Mouse (Mus musculus) forebrain, embryonic 13.5 days (tissue): ENCODE measurements at regions not wholly inside any gene's neighbourhood (a gene's known extent, or its start where the extent isn't known, plus 50 kb on each side); places are given as distances from the start of the nearest gene placed in this dataset.
A peak's percentile ranks its signal among the peaks of the same experiment; 100 is the strongest.

Source experiments
- ATAC-seq: fragments of 200-750 bp; cut with Nextera tagmentation; 2 replicates; pipeline ENCODE4 v1.8.0; 2017
- H3K27ac ChIP-seq: fragments of 300-500 bp; sonication (generic); 2 replicates; pipeline ENCODE4 v1.5.1; 2015; ENCODE audit warnings: inconsistent platforms, mild to moderate bottlenecking, moderate library complexity
- H3K27me3 ChIP-seq: fragments of 300-500 bp; sonication (generic); 2 replicates; pipeline ENCODE4 v1.6.1; 2015; ENCODE audit warnings: mild to moderate bottlenecking, inconsistent platforms
- H3K36me3 ChIP-seq: fragments of 300-500 bp; sonication (generic); 2 replicates; pipeline ENCODE4 v1.6.1; 2015; ENCODE audit warnings: mild to moderate bottlenecking, inconsistent platforms; ENCODE audit not compliant: poor library complexity, severe bottlenecking
- H3K4me1 ChIP-seq: fragments of 300-500 bp; sonication (generic); 2 replicates; pipeline ENCODE4 v1.6.1; 2015; ENCODE audit warnings: inconsistent platforms
- H3K4me2 ChIP-seq: fragments of 300-500 bp; sonication (generic); 2 replicates; pipeline ENCODE4 v1.6.1; 2015; ENCODE audit warnings: inconsistent platforms, mild to moderate bottlenecking, moderate library complexity
- H3K4me3 ChIP-seq: fragments of 300-500 bp; sonication (generic); 2 replicates; pipeline ENCODE4 v1.5.1; 2015; ENCODE audit warnings: mild to moderate bottlenecking, inconsistent platforms
- H3K9ac ChIP-seq: fragments of 300-500 bp; sonication (generic); 2 replicates; pipeline ENCODE4 v1.6.1; 2015; ENCODE audit warnings: mild to moderate bottlenecking, inconsistent platforms
- H3K9me3 ChIP-seq: fragments of 300-500 bp; sonication (generic); replicated peaks from 2 replicates; pipeline ENCODE4 v1.6.1; 2016; ENCODE audit warnings: inconsistent platforms
- WGBS: fragments of 180-500 bp; shearing (Covaris S2); methylation state at CpG from one replicate; pipeline ENCODE4 v1.1.7; 2015; 5-methylcytosine and 5-hydroxymethylcytosine counted together

DNA sequence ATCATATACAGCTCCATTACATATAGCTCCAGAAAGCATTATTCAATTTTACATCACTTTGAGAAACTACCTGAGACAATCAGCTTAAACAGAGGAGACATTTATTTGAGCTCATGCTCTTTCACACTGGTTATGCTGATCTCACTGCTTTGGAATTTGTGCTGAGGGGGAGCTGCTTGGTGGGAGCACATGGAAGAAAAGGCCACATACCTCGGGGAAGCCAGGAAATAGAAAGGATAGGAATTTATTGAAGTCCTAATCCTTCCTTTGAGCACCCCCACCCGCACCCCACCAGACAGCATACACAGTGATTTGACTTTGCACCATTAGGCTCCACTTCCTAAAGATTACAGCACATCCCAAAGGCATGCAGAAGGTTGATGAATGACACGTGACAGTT, 296.0 kb upstream of the Slc35b3 start:
- Histone ChIP-seq H3K4me3 (no peak overlapping the region), H3K9ac (no peak overlapping the region), H3K36me3 (no peaks in the 10 kb centered on the region), H3K27me3 (no peaks in the 10 kb centered on the region), H3K9me3 (no peaks in the 10 kb centered on the region), H3K4me1 (0 out of 2 replicates have a peak, but pooled peaks cover 7% of the 10 kb centered on the region), H3K4me2 (no peak overlapping the region), H3K27ac (no peak overlapping the region)
- no peak for ATAC-seq
- WGBS: 24% methylated on average over 3 of the region's 3 CpGs

DNA sequence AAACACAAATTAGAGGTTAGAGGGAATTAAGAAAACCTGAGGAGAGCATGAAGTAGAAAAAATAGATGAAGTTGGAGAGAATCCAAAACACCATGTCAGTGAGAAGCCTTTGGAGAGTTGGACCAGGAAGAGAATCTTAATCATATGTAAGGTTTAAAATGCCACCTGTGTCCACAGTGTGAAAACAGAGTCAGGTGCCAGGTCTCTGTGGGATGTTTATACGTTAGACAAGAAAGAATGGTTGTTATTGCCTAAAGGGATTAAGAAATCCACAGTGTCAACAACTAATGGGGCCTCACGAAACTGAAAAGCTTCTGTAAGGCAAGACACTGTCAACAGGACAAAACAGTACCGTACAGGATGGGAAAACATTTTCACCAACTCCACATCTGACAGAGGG, 294.7 kb upstream of the Slc35b3 start:
- WGBS: 58% methylated on average over 3 of the region's 3 CpGs
- Histone ChIP-seq H3K4me1 (0 out of 2 replicates have a peak, but pooled peaks cover 7% of the 10 kb centered on the region), H3K4me2 (no peak overlapping the region), H3K9ac (no peak overlapping the region), H3K27me3 (no peaks in the 10 kb centered on the region), H3K36me3 (no peaks in the 10 kb centered on the region), H3K4me3 (no peak overlapping the region), H3K9me3 (no peaks in the 10 kb centered on the region), H3K27ac (no peak overlapping the region)
- ATAC-seq: no peak

DNA sequence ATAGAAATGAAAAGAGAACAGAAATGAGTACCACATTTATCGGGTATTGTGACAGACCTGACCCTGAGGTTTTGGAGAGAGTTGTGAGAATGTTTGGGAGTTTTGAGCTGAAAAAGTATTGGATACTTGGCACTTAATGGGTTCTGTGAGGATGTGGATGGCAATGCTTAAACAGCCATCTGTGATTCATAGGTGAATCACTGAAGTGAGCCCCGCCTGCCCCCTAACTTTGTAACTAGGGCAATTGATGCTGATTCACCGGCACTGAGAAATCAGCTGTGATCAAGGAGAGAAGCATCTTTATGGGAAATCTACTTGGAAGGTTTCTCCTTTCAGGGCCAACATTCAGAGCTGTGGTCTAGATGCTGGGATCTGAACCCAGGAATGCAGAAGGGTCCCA, 291.9 kb upstream of the Slc35b3 start:
- 0 out of 2 replicates have a peak, but pooled peaks cover 7% of the 10 kb centered on the region for H3K4me1 ChIP-seq
- no peaks in the 10 kb centered on the region for H3K36me3 ChIP-seq
- H3K4me2 ChIP-seq: no peak overlapping the region
- 89% methylated on average over 3 of the region's 3 CpGs for WGBS
- no peaks in the 10 kb centered on the region for H3K27me3 ChIP-seq
- H3K4me3 ChIP-seq: no peak overlapping the region
- H3K9ac ChIP-seq: no peak overlapping the region
- ATAC-seq: no peak
- H3K9me3 ChIP-seq: no peaks in the 10 kb centered on the region
- no peak overlapping the region for H3K27ac ChIP-seq

DNA sequence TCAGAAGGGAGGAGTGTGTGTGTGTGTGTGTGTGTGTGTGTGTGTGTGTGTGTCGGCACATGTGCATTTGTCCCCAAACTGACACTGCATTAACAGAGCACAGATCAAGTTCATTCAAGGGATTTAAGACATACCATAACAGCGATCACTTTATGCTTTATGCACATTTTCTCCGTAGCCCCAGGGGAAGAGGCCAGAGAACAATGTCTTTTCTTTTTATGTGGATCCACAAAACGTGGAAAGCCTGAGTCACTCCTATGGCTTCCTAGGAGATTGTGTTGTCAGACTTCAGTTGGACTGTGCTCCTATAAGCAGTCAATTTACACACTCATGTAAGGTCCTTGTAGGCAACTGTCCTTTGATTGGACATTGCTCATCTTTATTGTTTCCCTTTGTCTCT, 289.4 kb upstream of the Slc35b3 start:
- no peaks in the 10 kb centered on the region for H3K4me1 ChIP-seq
- no peaks in the 10 kb centered on the region for H3K36me3 ChIP-seq
- H3K4me2 ChIP-seq: no peak overlapping the region
- ATAC-seq: no peak
- H3K9ac ChIP-seq: no peak overlapping the region
- no peak overlapping the region for H3K4me3 ChIP-seq
- H3K27ac ChIP-seq: no peak overlapping the region
- 68% methylated on average over 4 of the region's 4 CpGs for WGBS
- H3K27me3 ChIP-seq: no peaks in the 10 kb centered on the region
- H3K9me3 ChIP-seq: no peaks in the 10 kb centered on the region

DNA sequence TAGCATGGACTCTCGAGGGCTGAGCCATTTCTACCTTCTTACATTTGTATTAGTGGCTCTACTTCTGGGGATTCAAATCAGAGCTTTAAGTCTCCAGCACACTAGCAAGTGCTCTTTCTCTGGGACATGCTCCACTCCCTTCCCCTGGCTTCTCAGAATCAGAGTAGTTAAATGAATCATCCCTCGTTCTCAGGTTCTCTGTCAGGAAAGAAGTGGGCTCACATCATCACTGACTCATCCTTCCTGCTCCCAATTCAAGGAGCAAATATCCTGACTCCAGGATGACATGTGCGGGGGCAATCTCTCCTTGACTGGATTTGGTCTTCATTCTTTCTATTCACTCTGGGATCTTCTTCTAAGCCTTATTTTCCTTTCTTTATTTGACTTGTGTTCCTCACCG, 266.2 kb upstream of the Slc35b3 start:
- ATAC-seq: no peak
- H3K4me1 ChIP-seq: no peaks in the 10 kb centered on the region
- H3K4me2 ChIP-seq: no peak overlapping the region
- H3K36me3 ChIP-seq: no peaks in the 10 kb centered on the region
- H3K9ac ChIP-seq: no peak overlapping the region
- no peaks in the 10 kb centered on the region for H3K27me3 ChIP-seq
- no peak overlapping the region for H3K27ac ChIP-seq
- H3K9me3 ChIP-seq: no peaks in the 10 kb centered on the region
- 87% methylated on average over 4 of the region's 4 CpGs for whole genome bisulfite sequencing
- H3K4me3 ChIP-seq: no peak overlapping the region

DNA sequence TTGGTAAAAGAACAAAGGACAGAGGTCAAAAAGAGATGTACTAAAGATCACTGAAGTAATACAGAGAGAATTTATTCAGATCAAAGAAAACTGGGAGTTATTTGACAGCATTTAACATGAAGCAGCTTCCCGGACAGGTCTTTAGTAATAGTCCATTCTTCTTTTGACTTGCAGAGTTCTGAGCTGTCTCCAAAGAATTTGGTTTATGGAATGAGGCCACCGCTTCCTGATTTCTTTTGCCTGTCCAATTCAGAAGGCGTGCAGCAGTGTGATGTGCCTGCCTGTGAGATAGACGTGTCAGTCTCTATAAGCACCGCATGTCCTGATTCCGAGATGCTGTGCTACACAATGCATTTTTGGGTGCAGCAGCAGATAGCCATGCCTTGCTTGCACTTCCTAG, 265.0 kb upstream of the Slc35b3 start:
- Histone ChIP-seq H3K9ac (no peak overlapping the region), H3K27me3 (no peaks in the 10 kb centered on the region), H3K27ac (no peak overlapping the region), H3K9me3 (no peaks in the 10 kb centered on the region), H3K4me1 (no peaks in the 10 kb centered on the region), H3K4me2 (no peak overlapping the region), H3K36me3 (no peaks in the 10 kb centered on the region), H3K4me3 (no peak overlapping the region)
- ATAC-seq: no peak
- 82% methylated on average over 6 of the region's 6 CpGs for WGBS

DNA sequence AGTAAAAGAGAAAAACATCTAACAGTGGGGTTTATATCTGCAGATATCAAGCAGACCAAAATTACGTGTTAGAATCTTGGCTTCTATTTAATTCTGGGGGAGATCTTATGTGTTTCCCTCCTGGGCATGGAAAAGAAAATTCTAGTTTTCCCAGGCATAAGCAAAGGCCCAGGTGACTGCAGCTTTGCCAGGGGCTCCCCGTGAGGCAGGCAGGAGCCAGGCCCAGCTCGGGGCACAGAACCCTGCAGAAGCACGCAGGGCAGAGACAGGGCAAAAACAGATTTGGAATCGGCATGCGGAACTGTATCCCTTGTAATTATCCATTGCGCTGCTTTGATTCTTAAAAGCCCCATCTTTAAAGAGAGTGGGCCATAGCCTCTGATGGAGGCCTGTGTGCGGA, 250.4 kb upstream of the Slc35b3 start:
- no peak overlapping the region for H3K27ac ChIP-seq
- no peak overlapping the region for H3K4me2 ChIP-seq
- H3K9ac ChIP-seq: no peak overlapping the region
- H3K4me3 ChIP-seq: no peak overlapping the region
- no peak for ATAC-seq
- no peaks in the 10 kb centered on the region for H3K9me3 ChIP-seq
- H3K36me3 ChIP-seq: no peaks in the 10 kb centered on the region
- 71% methylated on average over 8 of the region's 8 CpGs for WGBS
- no peaks in the 10 kb centered on the region for H3K27me3 ChIP-seq
- no peaks in the 10 kb centered on the region for H3K4me1 ChIP-seq

DNA sequence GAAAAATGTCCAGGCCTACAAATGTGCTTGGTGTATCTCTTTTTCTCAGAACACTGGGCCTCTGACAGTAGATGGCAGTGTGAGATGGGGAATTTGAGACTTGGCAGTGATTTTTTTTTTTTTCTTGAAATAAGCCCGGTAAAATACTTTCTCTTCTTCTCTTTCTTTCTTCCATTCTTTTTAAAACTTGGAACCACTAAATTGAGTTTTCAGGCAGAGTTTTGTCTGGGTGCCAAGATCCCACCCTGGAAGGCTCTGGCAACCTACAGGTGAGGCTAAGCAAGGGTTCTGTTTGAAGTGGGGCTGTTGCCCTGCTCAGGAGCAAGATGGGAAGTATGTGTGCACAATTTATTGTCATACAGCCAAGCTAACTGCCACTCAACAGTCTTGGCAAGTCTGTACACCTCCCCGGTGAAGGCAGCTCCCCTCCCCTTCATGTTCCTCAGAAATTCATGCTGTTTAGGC, 223.1 kb upstream of the Slc35b3 start:
- Histone ChIP-seq H3K9me3 (no peaks in the 10 kb centered on the region), H3K4me2 (no peak overlapping the region), H3K27ac (no peak overlapping the region), H3K4me3 (no peak overlapping the region), H3K4me1 (no peaks in the 10 kb centered on the region), H3K9ac (no peak overlapping the region), H3K36me3 (no peaks in the 10 kb centered on the region), H3K27me3 (no peaks in the 10 kb centered on the region)
- peak; percentile 75; the same call in 1 of the 2 replicates for ATAC-seq
- 23% methylated on average over 2 of the region's 2 CpGs for WGBS

DNA sequence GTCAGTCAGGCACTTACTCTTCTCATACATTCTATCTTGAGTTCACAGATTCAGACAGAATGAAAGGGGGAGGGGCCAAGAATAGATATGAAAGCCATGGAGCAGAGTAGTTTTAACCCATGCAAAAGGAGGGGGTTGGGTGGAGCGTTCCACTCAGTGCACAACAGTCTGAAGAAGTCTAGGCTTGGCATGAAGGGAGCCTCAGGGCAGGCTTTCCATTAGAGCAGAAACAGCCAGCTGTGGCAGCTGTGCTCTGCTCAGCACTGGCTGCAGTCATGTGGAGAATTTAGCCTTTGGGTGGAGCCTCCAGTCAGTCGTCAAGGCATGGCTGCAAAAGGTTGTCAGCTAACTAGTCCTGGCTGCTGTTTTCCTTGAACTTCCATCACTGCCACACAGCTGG, 201.3 kb upstream of the Slc35b3 start:
- Histone ChIP-seq H3K9ac (no peak overlapping the region), H3K27ac (no peak overlapping the region), H3K36me3 (no peaks in the 10 kb centered on the region), H3K4me1 (no peaks in the 10 kb centered on the region), H3K27me3 (no peaks in the 10 kb centered on the region), H3K4me2 (no peak overlapping the region), H3K9me3 (no peaks in the 10 kb centered on the region), H3K4me3 (no peak overlapping the region)
- ATAC-seq: 0 out of 2 replicates have a peak, but pooled peaks have one; percentile 10
- WGBS: 54% methylated on average over 2 of the region's 2 CpGs

DNA sequence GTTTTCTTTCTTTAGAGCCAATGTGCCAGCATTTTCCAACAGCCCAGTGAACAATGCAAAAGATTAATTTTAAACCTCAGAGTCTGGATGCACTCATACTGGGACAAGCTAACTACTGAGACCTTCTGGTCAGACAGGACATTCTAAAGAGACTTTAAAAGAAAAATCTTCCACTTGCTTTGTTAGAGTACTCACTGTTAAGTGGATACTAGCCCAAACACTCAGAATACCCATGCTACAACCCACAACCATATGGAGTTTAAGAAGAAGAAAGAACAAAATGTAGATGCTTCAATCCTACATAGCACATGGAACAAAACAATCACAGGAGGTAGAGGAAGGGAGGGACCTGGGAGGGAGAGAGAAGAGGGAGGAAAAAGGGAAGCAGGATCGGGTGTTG, 167.3 kb upstream of the Slc35b3 start:
- no peak overlapping the region for H3K4me2 ChIP-seq
- H3K27me3 ChIP-seq: no peaks in the 10 kb centered on the region
- H3K4me1 ChIP-seq: no peaks in the 10 kb centered on the region
- 87% methylated on average over 1 of the region's 1 CpGs for WGBS
- no peak overlapping the region for H3K9ac ChIP-seq
- no peak overlapping the region for H3K4me3 ChIP-seq
- H3K9me3 ChIP-seq: no peaks in the 10 kb centered on the region
- H3K27ac ChIP-seq: no peak overlapping the region
- ATAC-seq: no peak
- H3K36me3 ChIP-seq: no peaks in the 10 kb centered on the region

DNA sequence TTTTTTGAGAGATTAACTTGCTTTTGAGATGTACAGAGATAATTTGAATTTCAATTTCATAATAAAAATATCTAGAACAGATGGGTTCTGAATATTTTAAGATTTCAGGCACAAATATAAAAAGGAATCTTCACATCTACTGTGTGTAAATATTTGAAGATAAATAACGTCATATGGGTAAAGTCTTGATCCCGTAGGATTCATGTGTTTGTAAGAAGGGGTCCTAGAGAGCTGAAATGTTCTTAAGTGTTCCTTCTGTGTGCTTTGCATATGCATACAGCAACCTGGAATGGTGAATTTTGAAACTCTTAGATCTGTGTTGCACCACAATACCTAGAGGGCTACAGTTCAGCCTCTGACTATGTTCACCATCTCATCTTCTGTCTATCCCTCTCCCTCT, 131.4 kb upstream of the Slc35b3 start:
- H3K4me2 ChIP-seq: no peak overlapping the region
- no peaks in the 10 kb centered on the region for H3K4me1 ChIP-seq
- no peaks in the 10 kb centered on the region for H3K9me3 ChIP-seq
- H3K4me3 ChIP-seq: no peak overlapping the region
- H3K9ac ChIP-seq: no peak overlapping the region
- 96% methylated on average over 2 of the region's 2 CpGs for WGBS
- no peaks in the 10 kb centered on the region for H3K36me3 ChIP-seq
- no peak overlapping the region for H3K27ac ChIP-seq
- H3K27me3 ChIP-seq: no peaks in the 10 kb centered on the region
- peak; percentile 53; the same call in 1 of the 2 replicates for ATAC-seq

DNA sequence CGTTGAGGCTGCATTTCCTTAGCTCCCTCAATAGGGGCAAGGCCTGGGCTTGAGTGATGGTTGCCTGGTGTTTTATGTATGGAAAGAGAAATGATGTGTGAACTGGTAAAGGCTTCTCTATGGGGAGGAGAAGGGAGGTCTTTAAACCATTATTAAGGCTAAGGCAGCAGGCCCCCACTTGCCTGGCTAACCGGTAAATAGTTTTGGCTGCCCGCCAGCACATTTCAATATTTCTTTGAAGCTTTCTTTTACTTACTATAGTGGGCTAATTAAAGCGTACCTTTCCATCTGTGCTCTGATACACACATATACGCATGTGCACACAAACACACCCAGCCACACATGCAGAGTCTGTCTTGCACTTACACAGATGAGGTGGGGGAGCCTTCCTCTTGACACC, 123.9 kb upstream of the Slc35b3 start:
- Histone ChIP-seq H3K4me1 (0 out of 2 replicates have a peak, but pooled peaks cover 8% of the 10 kb centered on the region), H3K4me2 (no peak overlapping the region), H3K4me3 (no peak overlapping the region), H3K9ac (no peak overlapping the region), H3K27me3 (no peaks in the 10 kb centered on the region), H3K27ac (no peak overlapping the region), H3K36me3 (no peaks in the 10 kb centered on the region), H3K9me3 (no peaks in the 10 kb centered on the region)
- peak; percentile 86 for ATAC-seq
- 30% methylated on average over 5 of the region's 5 CpGs for WGBS

DNA sequence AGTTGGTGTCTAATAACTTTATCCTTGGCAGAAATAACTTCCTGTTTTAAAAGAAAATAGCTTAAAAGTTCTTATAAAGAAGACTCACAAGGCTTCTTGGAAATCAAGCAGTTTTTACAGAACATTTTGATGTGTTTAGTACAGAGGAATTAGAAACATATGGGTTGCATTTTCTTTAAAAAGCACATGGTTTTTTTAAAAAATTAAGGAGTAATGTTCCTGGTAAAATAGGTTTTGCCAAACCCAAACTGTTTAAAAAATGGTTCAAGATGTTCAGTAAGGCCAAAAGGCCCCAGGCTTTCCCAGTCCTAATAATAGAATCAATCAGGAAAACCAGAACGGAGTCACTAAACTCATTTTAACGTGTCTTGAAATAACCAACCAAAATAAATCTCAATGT, 113.5 kb upstream of the Slc35b3 start:
- 85% methylated on average over 2 of the region's 2 CpGs for WGBS
- H3K4me1 ChIP-seq: no peaks in the 10 kb centered on the region
- no peaks in the 10 kb centered on the region for H3K27me3 ChIP-seq
- no peak overlapping the region for H3K27ac ChIP-seq
- H3K9me3 ChIP-seq: no peaks in the 10 kb centered on the region
- no peaks in the 10 kb centered on the region for H3K36me3 ChIP-seq
- no peak for ATAC-seq
- no peak overlapping the region for H3K9ac ChIP-seq
- no peak overlapping the region for H3K4me3 ChIP-seq
- H3K4me2 ChIP-seq: no peak overlapping the region
